Mouse (Mus musculus): Measurements from ENCODE around the gene Hk2. TPM values are rescaled to one million over a fixed set of nuclear protein-coding genes. Genes with fewer than 3 reads are reported as not detected.
"Not testable (repeated sequence)": the region's sequence is repeated elsewhere in the genome, so short reads cannot be mapped to it uniquely, and the experiment has no call there.

Hk2 gene
- polyA plus RNA-seq, 1 experiment from 2014 or later: 30.2 TPM

DNA sequence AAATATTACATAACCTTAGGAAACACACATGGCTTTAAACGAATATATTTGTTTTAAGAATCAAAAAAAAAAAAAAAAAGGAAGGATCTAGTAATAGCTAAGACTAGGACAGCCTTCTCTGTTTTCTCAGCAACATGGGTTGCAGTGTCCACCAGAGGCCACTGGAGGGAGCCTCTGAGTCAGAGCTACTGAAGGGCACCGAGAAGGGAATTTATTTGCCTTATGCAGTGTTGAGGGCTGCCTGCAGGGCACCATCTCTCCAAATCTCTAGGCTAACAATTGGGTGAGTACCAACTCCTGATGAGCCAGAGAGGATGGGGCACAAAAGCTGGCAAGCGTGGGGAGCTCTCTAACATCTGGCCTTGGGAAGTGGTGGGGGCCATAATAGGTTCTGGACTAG is 60.0 kb downstream of the Hk2 start:
- 18% methylated on average over 3 of the region's 3 CpGs for WGBS
- Histone ChIP-seq H3K4me1 (replicated peaks) (no peaks in the 10 kb centered on the region), H3K27me3 (no peaks in the 10 kb centered on the region), H3K9ac (no peak overlapping the region), H3K27ac (no peak overlapping the region), H3K4me2 (no peak overlapping the region), H3K36me3 (no peaks in the 10 kb centered on the region), H3K4me3 (no peak overlapping the region), H3K9me3 (replicated peaks) (no peaks in the 10 kb centered on the region)
- ATAC-seq (replicated peaks; ENCODE audit: insufficient number of reproducible peaks, insufficient read depth, low FRiP score, low read depth): no peak

DNA sequence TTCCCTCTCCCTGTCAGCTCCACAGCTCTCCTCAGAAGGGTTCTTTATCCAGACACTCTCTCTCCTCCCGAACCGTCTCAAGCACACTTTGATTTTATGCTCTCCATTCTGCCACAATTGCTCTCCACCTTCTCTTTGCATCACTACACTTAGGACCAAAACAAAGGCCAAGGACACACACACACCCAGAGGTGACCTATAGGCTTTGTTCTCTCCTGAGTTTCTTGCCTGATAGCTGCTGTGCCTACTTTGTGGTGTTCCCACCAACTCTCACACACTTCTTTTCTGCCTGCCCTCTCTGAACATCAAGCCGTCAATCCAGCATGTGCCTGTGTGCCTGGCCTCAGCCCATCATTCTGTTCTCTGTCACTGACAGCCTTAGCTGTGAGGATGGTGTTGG is 66.5 kb downstream of the Hk2 start:
- Histone ChIP-seq H3K9me3 (replicated peaks) (no peaks in the 10 kb centered on the region), H3K4me3 (no peak overlapping the region), H3K4me2 (no peak overlapping the region), H3K27me3 (no peaks in the 10 kb centered on the region), H3K4me1 (replicated peaks) (no peaks in the 10 kb centered on the region), H3K27ac (no peak overlapping the region), H3K36me3 (no peaks in the 10 kb centered on the region), H3K9ac (no peak overlapping the region)
- WGBS: 79% methylated on average over 3 of the region's 3 CpGs
- no peak for ATAC-seq (replicated peaks; ENCODE audit: insufficient number of reproducible peaks, insufficient read depth, low FRiP score, low read depth)

DNA sequence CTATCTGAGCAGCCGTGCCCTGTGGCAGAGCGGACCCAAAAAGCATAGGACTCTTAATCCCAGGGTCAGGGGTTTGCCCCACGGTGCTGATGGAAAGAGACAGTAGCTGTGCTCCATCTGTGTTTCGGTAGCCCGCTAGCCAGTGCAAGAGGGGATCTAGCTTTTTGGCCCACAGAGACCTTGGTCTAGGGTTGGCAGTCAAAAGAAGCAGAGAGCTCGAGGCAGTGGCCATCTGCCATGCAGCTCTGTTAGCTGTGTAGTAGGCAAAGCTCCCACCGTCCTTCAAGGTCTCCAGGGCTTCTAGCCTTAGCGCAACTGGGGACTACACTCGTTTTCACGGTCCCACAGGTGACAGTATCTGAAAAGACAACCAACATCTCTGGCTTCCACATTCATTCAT is 67.0 kb downstream of the Hk2 start:
- ATAC-seq (replicated peaks; ENCODE audit: insufficient number of reproducible peaks, insufficient read depth, low FRiP score, low read depth): no peak

DNA sequence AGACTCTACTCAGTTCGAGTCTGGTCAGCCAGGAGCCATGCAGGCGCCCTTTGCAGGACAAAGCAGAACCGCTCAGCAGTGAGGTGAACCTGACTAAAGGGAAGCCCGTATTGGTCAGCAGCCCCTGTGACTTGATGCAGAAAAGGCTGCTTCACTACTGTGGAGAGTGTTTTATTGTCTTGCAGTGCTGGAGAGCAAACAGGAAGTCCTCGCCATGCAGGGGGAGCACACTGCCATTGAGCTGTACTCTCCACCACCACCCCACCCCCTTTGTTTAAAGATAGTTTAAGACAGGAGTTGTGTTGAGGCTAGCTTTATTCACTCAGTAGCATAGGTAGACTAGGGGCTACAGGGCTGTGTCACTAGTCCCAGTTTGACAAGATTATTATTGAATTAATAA is 69.0 kb downstream of the Hk2 start, which contains the start of gene Pole4:
Gene Pole4, minus strand, starts transcription at position 145 of the 400 bp plus-strand sequence.
- no peaks in the 10 kb centered on the region for H3K4me1 ChIP-seq (replicated peaks)
- ATAC-seq (replicated peaks; ENCODE audit: insufficient number of reproducible peaks, insufficient read depth, low FRiP score, low read depth): no peak
- WGBS: 81% methylated on average over 5 of the region's 5 CpGs

More for the DNA sequence above, 67.0 kb downstream of the Hk2 start:
- H3K9me3 ChIP-seq (replicated peaks): no peaks in the 10 kb centered on the region
- no peak overlapping the region for H3K9ac ChIP-seq
- WGBS: 88% methylated on average over 10 of the region's 10 CpGs
- no peaks in the 10 kb centered on the region for H3K27me3 ChIP-seq
- no peak overlapping the region for H3K4me3 ChIP-seq
- H3K27ac ChIP-seq: no peak overlapping the region
- H3K4me2 ChIP-seq: no peak overlapping the region
- no peaks in the 10 kb centered on the region for H3K36me3 ChIP-seq
- no peaks in the 10 kb centered on the region for H3K4me1 ChIP-seq (replicated peaks)

DNA sequence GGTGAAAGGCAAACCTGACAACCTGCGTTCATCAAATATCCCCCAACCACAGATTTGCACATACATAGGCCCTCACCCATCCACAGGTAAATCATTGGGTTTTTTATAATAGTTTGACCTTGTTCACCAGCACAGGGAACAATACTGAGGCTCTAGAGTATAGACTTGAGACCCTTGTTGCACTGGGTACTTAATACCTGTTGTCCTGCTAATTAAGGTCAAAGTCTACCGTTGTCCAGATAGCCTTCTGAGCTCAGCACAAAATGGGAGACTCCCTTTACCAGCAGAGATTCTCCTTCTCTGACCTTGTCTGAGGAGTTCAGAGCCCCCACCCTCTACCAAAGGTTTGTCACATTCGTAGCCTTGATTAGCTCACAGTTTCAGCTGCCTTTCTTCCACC is 70.5 kb downstream of the Hk2 start:
- WGBS: 87% methylated on average over 3 of the region's 3 CpGs
- no peaks in the 10 kb centered on the region for H3K4me1 ChIP-seq (replicated peaks)
- no peak for ATAC-seq (replicated peaks; ENCODE audit: insufficient number of reproducible peaks, insufficient read depth, low FRiP score, low read depth)
- H3K9me3 ChIP-seq (replicated peaks): no peaks in the 10 kb centered on the region
- no peaks in the 10 kb centered on the region for H3K36me3 ChIP-seq
- H3K4me2 ChIP-seq: no peak overlapping the region
- no peak overlapping the region for H3K4me3 ChIP-seq
- no peak overlapping the region for H3K27ac ChIP-seq
- no peak overlapping the region for H3K9ac ChIP-seq
- H3K27me3 ChIP-seq: no peaks in the 10 kb centered on the region

More for the DNA sequence above, 69.0 kb downstream of the Hk2 start, which contains the start of gene Pole4:
- no peak within 1 kb of the TSS for H3K4me2 ChIP-seq
- H3K27me3 ChIP-seq: no peaks in the 10 kb centered on the region
- H3K9me3 ChIP-seq (replicated peaks): no peaks in the 10 kb centered on the region
- no peak within 1 kb of the TSS for H3K9ac ChIP-seq
- H3K36me3 ChIP-seq: no peaks in the 10 kb centered on the region
- no peak within 1 kb of the TSS for H3K4me3 ChIP-seq
- no peak within 1 kb of the TSS for H3K27ac ChIP-seq

DNA sequence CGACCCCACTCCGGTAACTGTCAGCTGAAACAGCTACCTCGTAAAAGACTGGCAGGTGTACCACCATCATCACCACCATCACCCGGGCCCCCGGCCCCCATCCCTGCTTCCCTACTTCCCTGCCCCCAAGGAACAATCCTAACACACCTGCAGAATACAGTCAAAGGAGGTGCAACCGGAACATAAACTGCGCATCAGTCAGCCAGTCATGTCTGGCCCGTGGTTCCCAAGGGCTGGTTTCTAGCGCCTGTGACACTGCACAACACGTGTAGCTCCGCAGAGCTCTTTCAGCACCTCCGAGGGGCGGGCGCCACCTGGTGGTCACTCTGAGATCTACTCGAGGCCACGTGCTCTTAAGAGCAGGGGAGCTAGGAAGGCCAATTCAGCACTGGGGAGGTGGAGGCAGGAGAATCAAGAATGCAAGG is 71.6 kb downstream of the Hk2 start:
- H3K36me3 ChIP-seq: no peaks in the 10 kb centered on the region
- no peak overlapping the region for H3K9ac ChIP-seq
- H3K4me1 ChIP-seq (replicated peaks): no peaks in the 10 kb centered on the region
- H3K4me2 ChIP-seq: no peak overlapping the region
- no peak for ATAC-seq (replicated peaks; ENCODE audit: insufficient number of reproducible peaks, insufficient read depth, low FRiP score, low read depth)
- no peak overlapping the region for H3K27ac ChIP-seq
- H3K4me3 ChIP-seq: no peak overlapping the region
- no peaks in the 10 kb centered on the region for H3K27me3 ChIP-seq
- 28% methylated on average over 16 of the region's 16 CpGs for WGBS
- H3K9me3 ChIP-seq (replicated peaks): no peaks in the 10 kb centered on the region

DNA sequence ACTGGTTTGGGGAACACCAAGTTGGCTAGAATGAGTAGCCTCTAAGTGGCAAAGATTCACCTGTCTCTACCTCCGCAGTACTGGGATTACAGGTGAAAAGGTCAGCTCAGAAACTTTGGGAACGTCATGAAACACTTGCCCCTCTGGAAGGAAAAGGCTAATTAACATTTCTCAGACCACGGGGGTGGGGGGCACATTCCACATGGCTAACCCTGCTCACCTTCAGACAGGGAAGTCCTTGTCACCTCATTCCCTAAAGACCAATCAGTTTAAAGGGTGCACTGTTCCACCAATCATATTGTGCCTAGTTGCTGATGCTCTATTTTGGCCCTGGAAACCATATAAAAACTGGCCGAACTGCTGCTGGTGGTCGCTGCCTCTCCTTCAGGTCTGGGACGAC is 73.0 kb downstream of the Hk2 start:
- 74% methylated on average over 6 of the region's 6 CpGs for WGBS
- Histone ChIP-seq H3K9ac (no peak overlapping the region), H3K9me3 (replicated peaks) (no peaks in the 10 kb centered on the region), H3K4me1 (replicated peaks) (no peaks in the 10 kb centered on the region), H3K4me3 (no peak overlapping the region), H3K4me2 (no peak overlapping the region), H3K36me3 (no peaks in the 10 kb centered on the region), H3K27me3 (no peaks in the 10 kb centered on the region), H3K27ac (no peak overlapping the region)
- ATAC-seq (replicated peaks; ENCODE audit: insufficient number of reproducible peaks, insufficient read depth, low FRiP score, low read depth): no peak

DNA sequence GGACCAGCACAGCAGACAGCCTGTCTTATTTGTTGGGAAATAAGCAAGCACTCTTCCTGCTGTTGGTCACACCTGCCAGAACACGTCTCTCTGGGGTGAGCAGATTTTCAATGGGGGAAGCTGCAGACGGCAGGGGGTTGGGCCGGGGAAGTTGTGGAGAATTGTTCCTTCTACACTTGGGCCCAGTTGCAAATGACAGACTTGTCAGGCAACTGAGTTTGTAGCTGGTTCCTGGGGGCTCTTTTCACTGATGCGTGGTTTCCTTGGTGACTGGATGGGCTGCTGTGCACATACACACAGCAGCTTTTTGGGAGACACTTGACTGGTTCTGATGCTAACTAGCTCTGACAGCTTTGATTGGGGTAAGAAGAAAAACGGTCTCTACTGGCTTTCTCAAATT is 74.4 kb downstream of the Hk2 start:
- no peak overlapping the region for H3K27ac ChIP-seq
- H3K36me3 ChIP-seq: no peaks in the 10 kb centered on the region
- H3K4me3 ChIP-seq: no peak overlapping the region
- H3K4me2 ChIP-seq: no peak overlapping the region
- no peak overlapping the region for H3K9ac ChIP-seq
- no peaks in the 10 kb centered on the region for H3K27me3 ChIP-seq
- H3K9me3 ChIP-seq (replicated peaks): no peaks in the 10 kb centered on the region
- no peaks in the 10 kb centered on the region for H3K4me1 ChIP-seq (replicated peaks)
- no peak for ATAC-seq (replicated peaks; ENCODE audit: insufficient number of reproducible peaks, insufficient read depth, low FRiP score, low read depth)
- WGBS: 44% methylated on average over 5 of the region's 5 CpGs

DNA sequence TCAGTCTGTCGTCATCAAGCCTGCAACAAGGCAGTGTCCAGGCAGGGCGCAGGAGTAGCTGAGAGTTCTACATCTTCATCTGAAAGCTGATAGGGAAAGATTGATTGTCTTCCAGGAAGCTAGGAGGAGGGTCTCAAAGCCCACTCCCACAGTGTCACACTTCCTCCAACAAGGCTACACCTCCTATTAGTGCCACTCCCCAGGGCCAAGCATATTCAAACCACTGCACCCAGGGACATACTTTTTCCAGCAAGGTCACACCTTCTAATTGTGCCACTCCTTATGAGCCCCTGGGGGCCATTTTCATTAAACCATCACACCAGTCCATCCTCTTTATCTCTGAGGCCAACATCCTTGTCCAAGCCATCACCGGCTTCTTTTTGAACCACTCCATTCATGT is 77.5 kb downstream of the Hk2 start:
- Histone ChIP-seq H3K36me3 (no peaks in the 10 kb centered on the region), H3K9me3 (replicated peaks) (no peaks in the 10 kb centered on the region), H3K4me3 (no peak overlapping the region), H3K27me3 (no peaks in the 10 kb centered on the region), H3K9ac (no peak overlapping the region), H3K27ac (no peak overlapping the region), H3K4me1 (replicated peaks) (no peaks in the 10 kb centered on the region), H3K4me2 (no peak overlapping the region)
- 81% methylated on average over 3 of the region's 3 CpGs for WGBS
- ATAC-seq (replicated peaks; ENCODE audit: insufficient number of reproducible peaks, insufficient read depth, low FRiP score, low read depth): no peak

DNA sequence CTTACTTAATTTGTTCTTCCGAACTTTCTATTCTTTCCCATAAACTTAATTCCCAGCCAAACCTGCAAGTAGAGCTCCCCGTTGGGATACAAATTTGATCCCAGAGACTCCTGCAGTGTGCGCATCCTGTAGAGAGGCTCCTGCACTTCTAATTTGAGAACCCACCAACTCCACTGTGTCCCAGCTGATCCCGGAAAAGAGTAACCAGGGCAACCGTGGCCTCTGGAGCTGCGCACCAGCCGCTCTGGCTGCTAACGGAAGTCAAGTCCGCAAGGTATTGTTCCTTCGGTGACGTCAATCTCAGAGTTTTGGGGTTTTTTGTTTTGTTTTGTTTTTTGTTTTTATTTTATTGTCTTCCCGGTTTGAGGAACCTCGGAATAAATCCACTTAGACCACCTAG is 79.6 kb downstream of the Hk2 start:
- WGBS: 41% methylated on average over 13 of the region's 13 CpGs
- H3K4me3 ChIP-seq: no peak overlapping the region

DNA sequence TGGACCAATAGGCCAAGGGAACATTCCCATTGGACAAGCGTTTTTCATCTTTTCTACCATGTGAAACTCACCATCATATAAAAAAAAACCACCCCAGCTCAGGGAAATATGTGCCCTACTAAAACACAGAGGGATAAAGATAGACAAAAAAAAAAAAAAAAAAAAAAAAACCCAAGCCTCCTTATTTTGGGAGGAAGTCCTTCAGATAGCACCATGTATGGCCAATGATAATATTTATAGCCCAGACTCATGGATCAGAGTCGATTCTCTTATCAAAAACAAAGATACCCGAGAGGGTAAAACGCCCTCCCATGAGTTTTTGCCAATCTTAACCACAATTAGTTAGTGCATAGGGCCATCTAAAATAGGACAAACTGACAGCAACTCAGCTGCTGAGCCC is 84.8 kb downstream of the Hk2 start:
- no peak overlapping the region for H3K4me3 ChIP-seq
- ATAC-seq (replicated peaks; ENCODE audit: insufficient number of reproducible peaks, insufficient read depth, low FRiP score, low read depth): no peak
- no peaks in the 10 kb centered on the region for H3K9me3 ChIP-seq (replicated peaks)
- no peak overlapping the region for H3K9ac ChIP-seq
- 68% methylated on average over 4 of the region's 4 CpGs for WGBS
- no peak overlapping the region for H3K27ac ChIP-seq
- H3K36me3 ChIP-seq: no peaks in the 10 kb centered on the region
- H3K27me3 ChIP-seq: no peaks in the 10 kb centered on the region
- no peaks in the 10 kb centered on the region for H3K4me1 ChIP-seq (replicated peaks)
- no peak overlapping the region for H3K4me2 ChIP-seq

More for the DNA sequence above, 79.6 kb downstream of the Hk2 start:
- H3K4me2 ChIP-seq: peak overlapping the region; percentile 24
- ATAC-seq (replicated peaks; ENCODE audit: insufficient number of reproducible peaks, insufficient read depth, low FRiP score, low read depth): no peak
- no peaks in the 10 kb centered on the region for H3K27me3 ChIP-seq
- H3K9me3 ChIP-seq (replicated peaks): no peaks in the 10 kb centered on the region
- H3K36me3 ChIP-seq: no peaks in the 10 kb centered on the region
- H3K4me1 ChIP-seq (replicated peaks): no peaks in the 10 kb centered on the region
- H3K27ac ChIP-seq: no peak overlapping the region
- no peak overlapping the region for H3K9ac ChIP-seq

DNA sequence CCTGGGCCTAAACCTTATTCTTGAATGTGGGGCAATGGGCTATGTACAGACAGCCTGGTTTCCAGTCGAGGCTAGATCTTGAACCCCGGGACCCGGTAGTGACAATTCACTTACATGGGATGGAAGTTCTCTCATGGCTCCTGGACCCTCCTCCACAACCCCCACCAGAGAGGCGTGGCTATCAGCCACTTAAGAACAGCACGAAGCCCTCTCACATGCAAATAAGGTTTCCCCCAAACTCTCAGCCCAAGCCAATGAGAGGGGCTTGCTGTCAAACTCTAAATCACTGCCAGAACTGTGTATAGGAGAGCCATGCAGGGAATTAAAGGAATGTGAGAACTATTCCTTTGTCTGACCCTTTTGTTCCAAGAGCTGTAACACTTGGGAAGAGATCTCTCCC is 85.7 kb downstream of the Hk2 start:
- H3K9me3 ChIP-seq (replicated peaks); H3K9ac ChIP-seq; H3K27ac ChIP-seq; H3K36me3 ChIP-seq; H3K4me3 ChIP-seq; H3K27me3 ChIP-seq; H3K4me1 ChIP-seq (replicated peaks); ATAC-seq (replicated peaks; ENCODE audit: insufficient number of reproducible peaks, insufficient read depth, low FRiP score, low read depth); H3K4me2 ChIP-seq: not testable (repeated sequence)
- 50% methylated on average over 5 of the region's 5 CpGs for WGBS

Data from heart, embryonic 15.5 days (tissue).